Mouse (Mus musculus) thymus, postnatal 10 days (tissue): ENCODE data around the gene Pcare.
"Not testable (repeated sequence)": the region's sequence is repeated elsewhere in the genome, so short reads cannot be mapped to it uniquely, and the experiment has no call there.

Experiments used
- DNase-seq, 2 experiments: peaks; one replicate each; pipeline ENCODE4 v3.0.0; 2021; ENCODE audit warnings: low spot score in 2 of 2

Pcare gene

DNA sequence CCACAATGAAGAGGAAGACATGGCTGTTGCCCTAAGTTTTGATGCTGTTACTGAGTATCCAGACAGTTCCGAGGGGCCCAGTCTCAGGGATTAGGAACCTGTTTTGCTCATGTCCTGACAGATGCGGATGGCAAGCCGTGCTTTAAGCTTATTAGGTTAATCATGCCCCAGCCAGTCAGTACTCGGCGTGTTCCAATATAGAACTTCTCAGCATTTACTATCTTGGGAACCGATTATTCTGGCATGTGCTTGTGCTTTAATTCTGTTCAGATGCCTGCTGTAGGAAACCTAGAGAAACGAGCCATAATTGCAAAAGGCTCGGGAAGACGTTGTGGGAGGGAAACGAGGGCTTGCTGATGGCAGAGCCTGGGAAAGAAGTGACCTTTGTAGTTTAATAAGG lies at the start of gene Pcare:
Pcare (minus strand) TSS at position 64 of the 400 bp plus-strand sequence.
- no peak for DNase-seq

DNA sequence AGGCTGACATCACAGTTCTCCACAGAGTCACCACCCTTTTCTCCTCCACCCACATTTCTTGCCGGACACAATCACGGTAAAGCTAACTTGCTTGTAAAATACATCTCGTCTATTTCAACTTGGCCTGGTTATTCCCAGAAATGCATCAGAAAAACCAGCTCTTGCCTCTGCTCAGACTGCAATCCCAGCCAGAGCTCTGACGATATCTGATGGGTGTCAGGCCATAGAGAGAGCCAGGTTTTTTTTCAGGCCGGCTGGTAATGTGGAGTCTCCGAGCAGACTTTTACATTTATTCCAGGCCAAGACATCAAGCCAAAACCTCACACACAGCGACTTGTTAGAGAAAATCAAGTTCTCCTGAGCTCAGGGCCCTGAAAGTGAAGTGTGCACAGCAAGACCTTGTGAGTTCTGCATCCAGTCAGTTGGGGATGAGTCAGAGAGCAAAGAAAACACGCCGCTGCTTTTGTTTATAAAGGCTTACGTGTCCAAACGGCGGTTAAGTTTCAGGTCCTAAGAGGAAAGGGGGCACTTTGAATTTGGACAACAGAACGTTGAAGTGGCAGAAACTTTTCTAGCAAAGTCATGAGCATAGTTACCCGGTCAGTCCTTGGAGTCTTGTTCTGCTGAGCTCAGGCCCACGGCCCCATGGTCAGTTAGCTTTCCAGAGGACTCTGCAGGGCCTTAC lies 43.0 kb upstream of the Pcare start:
- no peak for DNase-seq

DNA sequence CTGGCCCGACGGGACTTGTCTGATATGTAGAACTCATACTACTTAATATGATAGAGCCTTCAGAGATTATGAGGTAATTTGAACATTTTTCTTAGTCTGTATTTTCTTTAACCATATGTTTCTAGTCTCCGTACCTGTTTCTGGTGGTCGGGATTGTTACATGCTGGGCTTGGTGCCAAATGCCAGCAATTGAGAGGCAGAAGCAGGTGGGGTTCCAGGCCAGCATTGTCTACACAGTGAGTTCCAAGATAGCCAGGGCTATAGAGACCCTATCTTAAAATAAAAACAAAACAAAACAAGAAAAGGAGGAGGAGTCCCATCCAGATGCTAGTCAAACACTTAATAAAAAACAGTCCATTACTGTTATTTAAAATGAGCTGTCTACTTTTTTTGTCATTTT lies 38.9 kb upstream of the Pcare start:
- no peak for DNase-seq

DNA sequence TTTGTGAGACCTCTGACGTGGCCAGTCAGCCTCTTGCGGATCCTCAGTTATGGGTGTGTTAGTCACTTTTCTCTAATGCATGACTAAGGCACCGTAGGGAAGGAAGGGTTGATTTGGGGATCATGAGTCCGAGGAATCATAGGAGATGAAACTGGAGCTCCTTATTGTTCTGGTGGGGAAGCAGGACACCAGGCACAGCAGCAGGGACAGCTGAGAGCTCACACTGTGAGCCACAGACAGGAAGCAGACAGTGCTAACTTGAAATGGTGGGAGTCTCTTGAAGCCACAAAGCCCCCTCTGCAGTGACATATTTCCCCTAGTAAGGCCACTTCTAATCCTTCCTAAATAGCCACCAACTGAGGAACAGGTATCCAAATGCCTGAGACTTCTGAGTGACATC lies 38.4 kb upstream of the Pcare start:
- DNase-seq = no peak

DNA sequence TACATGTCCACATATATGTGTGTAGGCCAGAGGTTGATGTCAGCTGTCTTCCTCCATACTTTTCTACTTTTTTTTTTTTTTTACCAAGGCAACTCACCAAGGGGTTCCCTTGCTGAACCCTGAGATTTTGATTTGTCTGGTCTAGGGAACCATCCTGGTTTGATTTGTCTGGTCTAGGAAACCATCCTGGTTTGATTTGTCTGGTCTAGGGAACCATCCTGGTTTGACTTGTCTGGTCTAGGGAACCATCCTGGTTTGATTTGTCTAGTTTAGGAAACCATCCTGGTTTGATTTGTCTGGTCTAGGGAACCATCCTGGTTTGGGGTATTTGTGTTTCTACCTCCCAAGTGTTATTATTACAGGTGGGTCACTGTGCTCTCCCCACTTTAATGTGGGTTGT lies 33.8 kb upstream of the Pcare start:
- no peak for DNase-seq

DNA sequence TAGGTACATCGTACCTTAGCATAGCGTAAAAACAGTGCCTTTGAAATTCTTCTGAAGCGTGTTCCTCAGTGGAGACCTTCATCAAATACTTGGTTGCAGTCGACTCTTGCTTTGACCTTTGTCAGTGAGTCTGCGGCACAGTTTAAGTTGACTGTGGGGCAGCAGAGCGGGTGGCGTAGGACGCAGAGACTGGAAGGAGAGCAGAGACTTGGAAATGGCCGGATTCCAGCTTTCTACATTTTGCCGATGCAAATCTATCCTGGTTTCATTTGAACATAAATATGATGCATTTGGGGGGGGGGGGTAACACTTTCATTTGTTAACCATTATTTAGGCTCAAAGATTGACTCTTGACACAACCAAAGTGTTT lies 30.7 kb upstream of the Pcare start:
- DNase-seq = no peak

DNA sequence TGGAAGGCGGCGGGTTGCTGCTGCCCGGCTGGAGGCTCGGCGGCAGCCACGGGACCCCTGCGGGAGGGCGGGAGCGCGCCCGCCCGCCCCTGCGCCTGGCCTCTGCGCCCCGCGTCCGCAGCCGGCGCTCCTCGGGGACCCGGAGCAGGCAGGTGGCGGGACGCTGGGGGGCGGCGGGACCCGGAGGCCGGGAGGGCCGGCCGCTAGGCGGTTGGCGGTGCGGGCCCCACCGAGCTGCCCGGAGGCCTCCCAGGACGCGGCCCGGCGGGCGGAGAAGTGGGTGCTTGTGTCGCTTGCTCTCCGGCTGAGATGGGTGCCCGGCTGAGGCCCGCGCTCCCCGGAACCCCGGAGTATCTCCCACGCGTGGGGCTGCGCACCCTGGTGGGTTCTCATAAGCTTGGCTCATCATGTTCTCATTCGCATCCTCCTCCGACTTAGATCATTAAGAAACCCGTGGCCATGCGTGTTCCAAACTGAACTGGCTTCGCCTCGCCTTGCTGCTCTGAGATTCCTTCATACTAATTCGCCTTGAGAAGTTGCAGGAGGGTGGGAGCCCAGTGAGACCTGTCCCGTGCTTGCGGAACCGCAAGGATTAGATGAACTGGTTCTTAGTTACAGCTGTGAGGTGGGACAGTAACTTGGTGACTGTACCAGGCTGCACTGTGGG lies 30.1 kb upstream of the Pcare start:
- peak in 1 of 2 experiments; percentile 8 for DNase-seq

DNA sequence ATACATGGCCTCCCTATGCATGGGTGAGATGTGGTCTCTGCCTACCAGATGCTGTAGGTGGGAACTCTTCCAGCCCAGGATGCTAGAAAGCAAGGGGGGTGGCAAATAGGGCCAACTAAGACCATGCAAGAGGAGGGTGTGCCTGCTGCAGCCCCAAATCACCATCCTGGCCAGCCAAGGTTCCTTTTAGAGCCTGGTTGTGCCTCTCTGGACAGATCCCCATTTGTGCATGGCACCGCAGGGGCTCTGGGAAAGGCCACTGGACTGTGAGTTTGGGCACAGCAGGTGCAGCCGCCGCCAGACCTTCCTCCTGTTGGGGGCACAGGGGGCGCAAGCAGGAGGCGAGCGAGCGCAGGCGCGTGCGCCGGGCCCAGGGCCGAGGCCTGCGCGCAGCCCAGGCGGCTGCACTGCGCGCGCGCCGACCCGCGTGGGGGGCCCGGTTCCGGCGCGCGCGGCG lies 29.6 kb upstream of the Pcare start:
- no peak for DNase-seq

DNA sequence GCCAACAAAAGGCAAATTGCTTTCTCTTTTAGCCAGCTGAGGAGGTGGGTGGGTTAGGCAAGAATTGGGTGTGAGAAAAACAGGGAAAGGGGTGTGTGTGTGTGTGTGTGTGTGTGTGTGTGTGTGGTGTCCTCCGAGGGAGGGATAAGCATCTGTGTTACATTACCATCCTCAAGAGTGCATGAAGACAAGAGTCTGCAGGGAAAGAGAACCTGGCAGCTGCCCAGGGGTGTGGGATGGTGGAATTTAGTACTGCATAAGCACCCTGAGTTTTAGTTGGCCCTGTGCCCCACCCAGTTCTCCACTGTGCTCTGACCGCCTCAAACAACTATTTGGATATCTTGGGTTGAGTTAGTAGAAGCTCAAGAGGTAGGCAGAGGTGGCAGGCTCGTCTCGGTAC lies 28.3 kb upstream of the Pcare start:
- DNase-seq = no peak

DNA sequence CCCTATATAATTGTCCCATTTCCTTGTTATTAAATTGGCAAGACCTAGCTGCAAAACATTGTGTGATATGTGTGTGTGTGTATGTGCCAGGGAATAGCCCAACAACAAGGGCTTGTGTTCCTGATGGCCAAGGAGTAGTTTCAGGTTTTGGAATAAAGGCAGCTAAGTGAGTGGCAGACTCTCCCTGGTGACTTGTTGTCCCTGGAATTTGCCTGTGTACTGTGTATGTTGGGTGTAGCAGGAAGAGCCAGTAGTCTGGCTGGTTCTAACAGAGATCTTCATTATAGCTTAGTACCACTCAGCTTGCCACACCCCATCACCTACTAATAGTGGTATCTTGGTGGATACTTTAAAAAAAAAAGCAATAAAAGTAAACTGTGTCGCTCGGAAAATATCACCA lies 27.8 kb upstream of the Pcare start:
- no peak for DNase-seq

DNA sequence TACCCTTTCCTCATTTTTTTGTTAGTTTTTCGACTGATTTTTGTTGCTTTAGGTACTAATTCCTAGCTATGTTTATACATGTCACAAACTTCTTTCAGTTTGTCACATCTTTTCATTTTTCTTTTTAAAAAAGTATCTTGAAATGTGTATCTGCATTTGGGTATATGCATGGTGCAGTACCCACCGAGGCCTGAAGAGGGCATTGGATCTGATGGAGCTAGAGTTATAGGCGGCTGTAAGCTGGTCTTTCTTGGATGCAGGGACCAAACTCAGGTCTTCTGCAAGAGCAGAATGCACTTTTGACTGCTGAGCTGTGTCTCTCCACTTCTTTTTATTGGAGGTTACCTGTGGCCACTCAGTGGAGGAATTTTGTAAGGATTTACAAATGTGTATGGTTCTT lies 26.0 kb upstream of the Pcare start:
- no peak for DNase-seq

DNA sequence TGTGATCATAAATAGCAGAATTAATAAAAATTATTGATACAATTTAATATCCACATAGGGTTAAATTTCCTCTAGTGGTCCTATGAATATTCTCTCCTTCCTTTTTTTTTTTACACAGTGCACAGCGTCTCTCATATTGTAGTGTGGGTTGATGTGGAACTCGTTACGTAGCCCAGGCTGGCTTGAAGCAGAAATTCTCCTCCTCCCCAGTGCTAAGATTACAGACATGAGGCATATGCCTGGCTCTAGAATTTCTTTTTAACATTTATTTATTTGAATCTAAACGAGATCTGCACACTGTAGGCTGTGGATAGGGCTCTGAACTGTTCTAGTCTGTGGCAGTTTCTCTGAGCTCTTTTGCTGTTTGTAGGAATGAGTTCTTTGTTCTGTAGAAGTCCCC lies 22.6 kb upstream of the Pcare start:
- DNase-seq = no peak

DNA sequence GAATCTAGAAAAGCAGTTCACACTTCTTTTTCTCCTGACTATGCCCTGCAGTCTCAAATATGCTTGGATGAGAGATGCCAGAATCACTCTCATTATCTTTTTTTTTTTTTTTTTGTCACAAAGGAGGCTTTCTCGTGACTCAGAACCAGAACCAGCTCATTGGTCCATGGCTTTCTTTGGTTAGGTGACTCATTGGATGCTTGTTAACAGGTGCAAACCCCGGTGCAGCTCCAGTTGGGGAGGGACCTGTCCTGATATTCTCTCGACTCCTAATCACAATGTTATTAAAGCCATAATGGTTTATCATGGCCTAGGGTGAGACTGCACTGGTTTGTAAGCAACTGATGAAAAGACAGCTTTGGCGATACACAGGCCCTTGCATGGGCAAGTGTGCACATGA lies 21.5 kb upstream of the Pcare start:
- no peak for DNase-seq

DNA sequence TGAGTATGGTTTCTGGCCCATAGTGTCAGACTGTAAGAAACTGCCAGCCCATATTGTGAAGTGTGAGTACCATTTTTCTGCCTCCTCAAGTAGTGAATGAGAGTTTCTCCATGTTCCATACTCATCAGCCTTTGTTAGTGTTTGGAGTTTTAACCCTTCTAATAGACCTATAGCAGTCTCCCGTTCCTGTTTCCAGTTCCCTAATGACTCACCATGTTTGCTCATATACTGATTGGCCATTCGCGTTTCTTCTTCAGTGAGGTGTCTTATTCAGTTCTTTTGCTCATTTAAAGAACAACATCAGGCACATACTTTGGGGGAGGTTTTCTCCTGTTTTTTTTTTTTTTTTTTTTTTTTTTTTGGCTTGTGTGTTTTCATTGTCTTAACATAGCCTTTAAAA lies 18.0 kb upstream of the Pcare start:
- no peak for DNase-seq

DNA sequence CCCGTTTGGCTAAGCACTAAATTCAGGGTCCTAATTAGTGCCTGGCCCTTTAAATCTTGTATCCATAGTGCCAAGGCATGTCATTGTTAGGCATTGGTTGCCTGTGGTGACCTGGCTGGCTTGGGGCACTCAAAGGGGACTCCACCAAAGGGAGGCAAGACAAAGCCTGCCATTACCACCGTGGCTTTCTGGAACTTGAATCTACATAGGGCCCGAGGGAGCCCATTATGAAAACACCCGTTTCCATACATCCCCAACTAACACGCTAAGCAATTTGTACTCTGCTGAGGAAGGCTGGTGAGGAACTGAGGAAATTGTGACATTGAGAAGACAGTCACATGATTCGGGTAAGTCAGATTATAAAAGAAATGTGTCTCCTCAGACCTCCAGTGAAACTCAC lies 16.9 kb upstream of the Pcare start:
- DNase-seq = no peak

DNA sequence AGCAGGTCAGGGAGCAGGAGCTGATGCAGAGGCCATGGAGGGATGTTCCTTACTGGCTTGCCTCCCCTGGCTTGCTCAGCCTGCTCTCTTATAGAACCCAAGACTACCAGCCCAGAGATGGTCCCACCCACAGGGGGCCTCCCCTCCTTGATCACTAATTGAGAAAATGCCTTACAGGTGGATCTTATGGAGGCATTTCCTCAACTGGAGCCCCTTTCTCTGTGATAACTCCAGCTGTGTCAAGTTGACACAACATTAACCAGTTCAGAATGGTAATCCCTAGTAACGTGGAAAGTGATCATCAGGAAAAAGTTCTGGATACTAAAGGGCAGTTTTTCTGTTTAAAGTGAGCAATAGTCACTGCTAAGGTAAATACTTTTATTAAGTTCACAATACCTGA lies 15.5 kb upstream of the Pcare start, which contains the start of gene Clip4:
Clip4 (plus strand) TSS at position 301 of the 400 bp plus-strand sequence.
- not testable (repeated sequence) for DNase-seq

DNA sequence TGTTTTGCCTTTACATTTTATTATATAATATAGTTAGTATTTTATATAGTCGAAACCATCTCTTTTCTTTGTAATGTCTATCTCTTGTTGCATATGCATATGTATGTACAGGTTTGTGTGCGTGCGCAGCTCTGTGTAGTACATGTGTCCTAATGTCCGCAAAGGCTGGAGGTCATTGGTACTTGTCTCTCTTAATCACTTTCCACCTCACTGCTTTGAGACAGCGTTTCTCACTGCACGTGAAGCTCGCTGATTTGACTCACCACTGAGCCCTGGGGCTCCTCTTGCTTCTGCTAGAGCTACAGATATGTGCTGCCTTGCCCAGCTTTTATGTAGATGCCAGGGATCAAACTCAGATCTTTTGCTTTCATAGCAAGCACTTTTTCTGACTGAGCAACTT lies 7.8 kb upstream of the Pcare start:
- no peak for DNase-seq

DNA sequence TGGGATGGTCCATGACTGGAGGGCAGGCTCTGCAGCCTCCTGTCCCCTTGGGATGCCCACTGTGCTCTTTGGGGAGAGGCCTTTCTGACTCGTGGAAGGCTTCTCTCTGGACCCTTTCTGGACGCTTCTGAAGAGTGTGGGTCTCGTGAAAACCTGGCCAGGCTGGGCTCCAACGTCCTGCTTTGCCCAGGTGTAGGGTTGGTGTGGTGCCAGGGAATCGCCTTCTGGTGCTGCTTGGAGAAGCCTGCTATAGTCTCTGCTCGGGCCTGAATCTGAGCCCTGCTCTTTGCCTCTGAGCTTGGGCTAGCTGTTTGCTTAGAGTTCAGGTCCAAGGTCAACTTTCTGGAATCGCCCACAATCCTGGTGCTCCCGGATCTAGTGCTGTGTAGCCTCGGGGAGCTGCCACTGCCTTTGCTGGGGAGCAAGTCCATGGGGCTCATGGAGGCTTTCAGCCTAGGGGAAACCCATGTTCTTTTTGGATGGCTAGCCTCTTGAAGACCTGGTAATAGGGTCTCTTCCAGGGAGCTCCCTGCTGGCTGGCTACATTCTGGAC lies 3.0 kb downstream of the Pcare start:
- DNase-seq = no peak

DNA sequence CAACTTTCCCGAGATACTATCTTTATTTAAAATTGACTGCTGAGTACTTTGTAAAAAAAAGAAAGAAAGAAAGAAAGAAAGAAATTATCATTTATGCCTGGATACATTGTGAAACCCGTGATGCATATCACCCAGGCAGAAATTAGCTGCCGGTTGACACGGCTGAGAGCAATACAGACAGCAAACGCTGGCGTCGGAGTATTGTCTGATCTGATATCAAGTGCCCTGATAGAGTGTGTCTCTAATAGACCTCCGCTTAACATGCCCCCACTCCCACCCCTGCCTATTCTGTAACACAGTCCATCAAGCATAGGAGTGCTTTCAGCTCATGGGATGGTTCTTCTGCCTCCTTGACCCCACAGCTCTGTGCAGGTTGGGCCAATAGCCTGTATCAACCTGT lies 5.1 kb downstream of the Pcare start:
- no peak for DNase-seq

DNA sequence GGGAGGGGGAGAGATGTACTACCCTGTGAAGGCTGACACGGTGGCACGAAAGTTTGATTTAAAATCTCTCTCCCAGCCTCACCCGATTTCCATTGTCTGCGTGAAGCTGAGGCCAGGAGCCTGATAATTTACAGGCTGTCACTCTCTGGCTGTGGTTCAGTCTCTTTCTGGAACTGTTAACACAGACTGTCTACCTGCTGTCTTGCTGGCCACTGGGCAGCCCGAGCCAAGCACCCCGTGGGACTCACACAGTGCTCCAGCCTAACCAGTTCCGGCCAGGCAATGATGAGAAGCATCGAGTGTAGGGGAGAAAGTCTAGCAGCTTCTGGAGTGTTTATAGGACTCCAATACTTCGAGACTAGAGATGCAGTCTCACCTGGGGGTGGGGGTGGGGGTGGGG lies 6.6 kb downstream of the Pcare start:
- DNase-seq = no peak

DNA sequence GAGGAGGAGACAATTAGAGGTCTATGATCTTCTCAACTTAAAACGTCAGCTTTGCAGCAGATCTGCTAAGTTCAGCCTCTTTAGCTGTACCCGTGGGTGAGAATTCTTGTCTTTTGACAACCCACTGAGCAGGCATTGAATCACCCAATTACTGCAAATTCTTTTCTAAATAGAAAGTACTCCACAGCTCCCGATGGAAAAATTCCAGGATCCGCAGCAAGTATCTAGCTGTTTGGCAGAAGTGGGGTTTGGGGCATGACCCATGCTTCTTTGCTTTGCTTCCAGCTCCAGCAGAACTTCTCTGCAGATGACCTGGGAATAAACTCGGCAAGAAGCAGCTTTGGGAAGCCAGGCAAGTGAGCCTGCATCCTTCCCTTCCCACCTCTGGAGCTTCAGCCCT lies 9.8 kb downstream of the Pcare start:
- DNase-seq = no peak

DNA sequence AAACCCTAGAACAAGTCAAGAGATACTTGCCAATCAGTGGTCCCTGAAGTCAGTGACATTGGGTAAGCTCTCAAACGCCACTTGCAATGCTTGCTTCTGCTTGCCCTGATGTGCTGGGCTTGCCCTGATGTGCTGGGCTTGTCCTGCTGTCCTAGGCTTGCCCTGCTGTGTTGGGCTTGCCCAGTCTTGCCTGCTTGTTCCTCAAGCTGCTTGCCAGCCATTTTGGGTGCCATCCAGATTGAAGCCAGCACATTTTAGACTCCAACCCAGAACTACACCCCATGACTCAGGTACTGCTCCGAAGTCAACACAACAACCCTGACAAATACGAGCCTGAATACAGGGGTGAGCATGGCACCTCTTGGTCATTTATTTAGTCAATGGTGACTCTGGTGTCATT lies 10.5 kb downstream of the Pcare start:
- no peak for DNase-seq

DNA sequence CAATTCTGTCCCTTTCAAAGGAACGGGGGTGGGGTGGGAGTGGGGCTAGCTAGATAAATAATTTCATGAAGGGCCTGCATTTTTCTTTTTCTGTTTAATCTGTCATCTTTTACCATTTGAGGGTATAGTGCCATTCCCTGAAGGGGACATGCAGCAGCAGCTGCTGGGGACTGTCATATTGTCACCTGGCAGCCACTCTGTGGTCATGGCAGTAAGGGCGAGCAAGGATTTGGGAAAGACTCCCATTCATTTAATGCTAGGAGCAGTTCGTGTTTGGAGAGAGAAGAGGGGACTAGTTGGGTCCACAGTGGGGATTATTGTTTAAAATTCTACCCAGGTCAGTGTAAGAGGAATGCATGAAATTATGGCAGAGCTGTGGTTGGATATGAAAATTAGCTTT lies 16.3 kb downstream of the Pcare start:
- DNase-seq = no peak
